Mouse (Mus musculus) right cerebral cortex, postnatal 36 days (tissue): ENCODE measurements at regions not wholly inside any gene's neighbourhood (a gene's known extent, or its start where the extent isn't known, plus 50 kb on each side); places are given as distances from the start of the nearest gene placed in this dataset.

Experiments
- DNase-seq, 2 experiments: peaks; one replicate each; pipeline ENCODE4 v3.0.0; 2022; ENCODE audit warnings: low spot score in 2 of 2, mixed read lengths in 1 of 2

GRCm38 (mm10) chr11:31821479-31822411, 50.3 kb upstream of the Cpeb4 start:
- no peak for DNase-seq
